Mouse (Mus musculus) lung, embryonic 16.5 days (tissue): ENCODE measurements around the gene Btbd3. TPM values are rescaled to one million over a fixed set of nuclear protein-coding genes. Genes with fewer than 3 reads are reported as not detected.

Source experiments
- ATAC-seq: fragments of 200-750 bp; cut with Nextera tagmentation; 2 replicates; pipeline ENCODE4 v1.8.0; 2017; ENCODE audit warnings: low read depth, mild to moderate bottlenecking, moderate library complexity
- H3K27ac ChIP-seq: fragments of 300-500 bp; sonication (generic); 2 replicates; pipeline ENCODE4 v1.5.1; 2014; ENCODE audit warnings: mild to moderate bottlenecking, control low read depth, low read length
- H3K27me3 ChIP-seq: fragments of 300-500 bp; sonication (generic); 2 replicates; pipeline ENCODE4 v1.6.1; 2014; ENCODE audit warnings: low read depth, low read length, mixed read lengths; ENCODE audit not compliant: control insufficient read depth, insufficient read depth
- H3K36me3 ChIP-seq: fragments of 300-500 bp; sonication (generic); 2 replicates; pipeline ENCODE4 v1.6.1; 2014; ENCODE audit warnings: low read length; ENCODE audit not compliant: control insufficient read depth, insufficient read depth
- H3K4me1 ChIP-seq: fragments of 300-500 bp; sonication (generic); replicated peaks from 2 replicates; pipeline ENCODE4 v1.6.1; 2014; ENCODE audit warnings: low read length, mixed read lengths; ENCODE audit not compliant: control insufficient read depth, insufficient read depth
- H3K4me2 ChIP-seq: fragments of 300-500 bp; sonication (generic); 2 replicates; pipeline ENCODE4 v1.6.1; 2014; ENCODE audit warnings: low read depth, low read length, control low read depth
- H3K4me3 ChIP-seq: fragments of 300-500 bp; sonication (generic); 2 replicates; pipeline ENCODE4 v1.5.1; 2014; ENCODE audit warnings: mild to moderate bottlenecking, low read length, control low read depth
- H3K9ac ChIP-seq: fragments of 300-500 bp; sonication (generic); 2 replicates; pipeline ENCODE4 v1.6.1; 2014; ENCODE audit warnings: low read length, control low read depth
- H3K9me3 ChIP-seq: fragments of 300-500 bp; sonication (generic); 2 replicates; pipeline ENCODE4 v1.6.1; 2016; ENCODE audit warnings: low read length; ENCODE audit not compliant: control insufficient read depth
- WGBS: fragments of 180-500 bp; shearing (Covaris S2); extraction: QIAGEN DNeasy Blood & Tissue Kit; methylation state at CpG from one replicate; pipeline ENCODE4 v1.1.7; 2014; 5-methylcytosine and 5-hydroxymethylcytosine counted together
- polyA plus RNA-seq: library from polyadenylated mRNA; unstranded; fragments of >200 nt; fragmentation: Nextera tagmentation; extraction: Ambion mirVana; gene quantifications from 2 replicates; pipeline ENCODE4 v1.2.1, GENCODE M21; 2015

Btbd3 gene
- polyA plus RNA-seq, 1 experiment from 2014 or later, result 52.8 TPM

- Histone ChIP-seq H3K9ac (no peak overlapping the region), H3K4me3 (no peak overlapping the region), H3K36me3 (no peaks in the 10 kb centered on the region), H3K9me3 (no peaks in the 10 kb centered on the region), H3K4me1 (no peaks in the 10 kb centered on the region), H3K27ac (no peak overlapping the region), H3K4me2 (no peak overlapping the region), H3K27me3 (no peaks in the 10 kb centered on the region)
- no peak for ATAC-seq
- 75% methylated on average over 22 of the region's 22 CpGs for WGBS
Measured at GRCm38 (mm10) chr2:138468046-138468572, 211.7 kb downstream of the Btbd3 start.

- Histone ChIP-seq H3K9ac (no peak overlapping the region), H3K27ac (no peak overlapping the region), H3K4me3 (no peak overlapping the region), H3K4me1 (no peaks in the 10 kb centered on the region), H3K4me2 (no peak overlapping the region), H3K36me3 (no peaks in the 10 kb centered on the region), H3K27me3 (no peaks in the 10 kb centered on the region), H3K9me3 (no peaks in the 10 kb centered on the region)
- 80% methylated on average over 5 of the region's 5 CpGs for WGBS
- no peak for ATAC-seq
Measured at GRCm38 (mm10) chr2:138473407-138473806, 217.0 kb downstream of the Btbd3 start.

GRCm38 (mm10) chr2:138476486-138476885 lies 220.1 kb downstream of the Btbd3 start:
- Histone ChIP-seq H3K4me2 (no peak overlapping the region), H3K4me3 (no peak overlapping the region), H3K4me1 (no peaks in the 10 kb centered on the region), H3K9ac (no peak overlapping the region), H3K9me3 (no peaks in the 10 kb centered on the region), H3K27ac (no peak overlapping the region), H3K36me3 (no peaks in the 10 kb centered on the region), H3K27me3 (no peaks in the 10 kb centered on the region)
- WGBS, result 79% methylated on average over 3 of the region's 3 CpGs
- no peak for ATAC-seq

- no peak overlapping the region for H3K4me2 ChIP-seq
- no peaks in the 10 kb centered on the region for H3K27me3 ChIP-seq
- H3K27ac ChIP-seq, result no peak overlapping the region
- ATAC-seq, result no peak
- H3K9me3 ChIP-seq, result no peaks in the 10 kb centered on the region
- H3K4me1 ChIP-seq, result no peaks in the 10 kb centered on the region
- no peak overlapping the region for H3K9ac ChIP-seq
- no peaks in the 10 kb centered on the region for H3K36me3 ChIP-seq
- 96% methylated on average over 5 of the region's 5 CpGs for WGBS
- no peak overlapping the region for H3K4me3 ChIP-seq
Measured at GRCm38 (mm10) chr2:138477278-138477677, 220.9 kb downstream of the Btbd3 start.

- no peaks in the 10 kb centered on the region for H3K36me3 ChIP-seq
- H3K27ac ChIP-seq, result no peak overlapping the region
- no peak for ATAC-seq
- H3K9ac ChIP-seq, result no peak overlapping the region
- no peaks in the 10 kb centered on the region for H3K9me3 ChIP-seq
- WGBS, result 67% methylated on average over 3 of the region's 3 CpGs
- no peak overlapping the region for H3K4me2 ChIP-seq
- H3K4me1 ChIP-seq, result no peaks in the 10 kb centered on the region
- H3K4me3 ChIP-seq, result no peak overlapping the region
- no peaks in the 10 kb centered on the region for H3K27me3 ChIP-seq
Measured at GRCm38 (mm10) chr2:138482541-138482940, 226.2 kb downstream of the Btbd3 start.

- no peaks in the 10 kb centered on the region for H3K27me3 ChIP-seq
- no peaks in the 10 kb centered on the region for H3K4me1 ChIP-seq
- H3K9me3 ChIP-seq, result no peaks in the 10 kb centered on the region
- no peaks in the 10 kb centered on the region for H3K36me3 ChIP-seq
- no peak overlapping the region for H3K27ac ChIP-seq
- H3K4me2 ChIP-seq, result no peak overlapping the region
- H3K4me3 ChIP-seq, result no peak overlapping the region
- no peak overlapping the region for H3K9ac ChIP-seq
- no peak for ATAC-seq
- 73% methylated on average over 4 of the region's 4 CpGs for WGBS
Measured at GRCm38 (mm10) chr2:138484871-138485270, 228.5 kb downstream of the Btbd3 start.

GRCm38 (mm10) chr2:138490688-138491405 lies 234.5 kb downstream of the Btbd3 start:
- H3K4me2 ChIP-seq, result no peak overlapping the region
- no peak overlapping the region for H3K27ac ChIP-seq
- 75% methylated on average over 2 of the region's 2 CpGs for whole genome bisulfite sequencing
- H3K4me1 ChIP-seq, result no peaks in the 10 kb centered on the region
- no peak overlapping the region for H3K9ac ChIP-seq
- H3K36me3 ChIP-seq, result no peaks in the 10 kb centered on the region
- H3K27me3 ChIP-seq, result no peaks in the 10 kb centered on the region
- no peak overlapping the region for H3K4me3 ChIP-seq
- no peak for ATAC-seq
- no peaks in the 10 kb centered on the region for H3K9me3 ChIP-seq

GRCm38 (mm10) chr2:138492176-138492575 lies 235.8 kb downstream of the Btbd3 start:
- Histone ChIP-seq H3K4me1 (no peaks in the 10 kb centered on the region), H3K4me3 (no peak overlapping the region), H3K9me3 (no peaks in the 10 kb centered on the region), H3K27me3 (no peaks in the 10 kb centered on the region), H3K36me3 (no peaks in the 10 kb centered on the region), H3K4me2 (no peak overlapping the region), H3K9ac (no peak overlapping the region), H3K27ac (no peak overlapping the region)
- no peak for ATAC-seq

- ATAC-seq, result no peak
- Histone ChIP-seq H3K4me2 (no peak overlapping the region), H3K27ac (no peak overlapping the region), H3K9ac (no peak overlapping the region), H3K4me1 (no peaks in the 10 kb centered on the region), H3K27me3 (no peaks in the 10 kb centered on the region), H3K36me3 (no peaks in the 10 kb centered on the region), H3K9me3 (no peaks in the 10 kb centered on the region), H3K4me3 (no peak overlapping the region)
- WGBS, result 78% methylated on average over 12 of the region's 12 CpGs
Measured at GRCm38 (mm10) chr2:138503866-138504380, 247.6 kb downstream of the Btbd3 start.
